Mouse (Mus musculus): ENCODE results near the gene Ggcx. TPM values are rescaled to one million over a fixed set of nuclear protein-coding genes. Genes with fewer than 3 reads are reported as not detected.

Ggcx gene
- total RNA-seq, 2 experiments from 2014 or later = 19.2 to 19.3 TPM

- intact Hi-C loops (cut with DNase I) = no loop called here
Measured at GRCm38 (mm10) chr6:72385258-72385657, 28.9 kb upstream of the Ggcx start.

GRCm38 (mm10) chr6:72386561-72386960 is 27.5 kb upstream of the Ggcx start:
- no peak for DNase-seq (ENCODE audit: low spot score in 2 of 2)
- intact Hi-C loops (cut with DNase I) = no loop called here

More at GRCm38 (mm10) chr6:72385258-72385657, 28.9 kb upstream of the Ggcx start:
- no peak for DNase-seq (ENCODE audit: low spot score in 2 of 2)

- no peak for DNase-seq (ENCODE audit: low spot score in 2 of 2)
- intact Hi-C loops (cut with DNase I) = no loop called here
Measured at GRCm38 (mm10) chr6:72387816-72388215, 26.3 kb upstream of the Ggcx start.

DNA sequence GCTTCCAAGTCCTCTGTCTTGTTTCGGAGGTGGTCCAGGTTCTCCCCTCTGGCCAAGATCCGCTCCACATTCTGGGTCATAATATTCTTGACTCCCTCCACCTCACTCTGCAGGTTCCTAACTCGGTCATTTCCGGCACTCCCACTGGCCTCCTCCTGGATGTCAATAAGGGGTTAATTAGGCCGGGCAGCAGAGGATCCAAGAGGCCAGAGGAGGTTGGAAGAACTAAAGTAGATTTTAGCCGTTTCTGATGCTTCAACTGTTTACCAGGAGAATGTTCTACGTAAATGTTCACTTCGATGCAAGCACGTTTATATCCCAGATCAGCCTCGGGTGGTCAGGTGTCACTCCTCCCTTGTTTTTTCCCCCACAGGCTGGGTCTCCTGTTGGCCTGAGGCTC is 25.8 kb upstream of the Ggcx start:
- intact Hi-C loops (cut with DNase I) = no loop called here
- DNase-seq (ENCODE audit: low spot score in 2 of 2) = no peak

DNA sequence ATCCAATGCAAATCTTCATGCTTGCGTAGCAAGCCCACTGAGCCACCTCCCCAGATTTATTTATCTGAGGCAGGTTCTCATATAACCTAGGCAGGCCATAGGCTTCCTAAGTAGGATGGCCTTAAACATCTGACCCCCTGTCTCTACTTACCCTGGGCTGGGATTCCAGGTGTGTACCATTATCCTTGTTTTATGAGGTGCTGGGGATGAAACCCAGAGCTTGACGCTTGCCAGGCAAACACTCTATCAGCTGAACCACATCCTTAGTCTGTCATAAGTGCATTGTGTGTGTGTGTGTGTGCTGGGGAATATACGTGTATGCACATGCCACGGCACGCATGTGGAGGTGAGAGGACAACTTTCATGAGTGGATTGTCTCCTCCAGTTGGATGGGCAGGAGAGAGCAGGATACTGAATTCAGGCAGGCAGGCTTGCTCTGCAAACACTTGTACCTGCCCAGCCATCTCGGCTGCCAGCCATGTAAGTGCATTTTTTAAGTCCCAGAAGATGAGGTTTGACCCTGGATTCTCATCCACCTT is 25.2 kb upstream of the Ggcx start:
- intact Hi-C loops (cut with DNase I) = no loop called here
- no peak for DNase-seq (ENCODE audit: low spot score in 2 of 2)

DNA sequence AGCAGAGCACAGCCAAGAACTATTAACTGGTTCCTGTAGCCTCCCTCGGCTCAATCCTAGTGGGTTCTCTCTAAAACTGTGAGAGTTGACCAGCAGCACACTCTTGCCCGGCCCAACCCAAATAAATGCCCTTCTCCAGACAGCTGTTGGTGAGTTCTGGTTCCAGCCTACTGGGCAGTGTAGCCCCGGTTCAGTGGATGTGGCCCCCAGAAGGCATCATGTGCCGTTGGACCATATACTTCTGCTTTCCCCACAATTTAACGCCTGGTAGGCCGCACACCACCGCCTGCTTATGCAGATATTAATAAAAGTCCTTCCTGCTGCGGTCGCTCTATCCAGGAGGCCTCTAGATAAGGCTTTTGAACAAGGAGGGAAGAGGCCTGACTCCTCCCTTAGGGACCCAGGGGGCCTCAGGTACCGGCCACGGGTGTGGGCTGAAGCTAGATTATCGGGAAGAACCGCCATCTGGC is 24.6 kb upstream of the Ggcx start:
- intact Hi-C loops (cut with DNase I) = no loop called here
- no peak for DNase-seq (ENCODE audit: low spot score in 2 of 2)

- intact Hi-C loops (cut with DNase I) = no loop called here
- peak in 1 of 2 experiments; percentile 38 for DNase-seq (ENCODE audit: low spot score in 2 of 2)
Measured at GRCm38 (mm10) chr6:72389941-72390771, 24.0 kb upstream of the Ggcx start, which contains the start of gene Vamp8. Vamp8 (minus strand) TSS chr6:72390703.

- DNase-seq (ENCODE audit: low spot score in 2 of 2) = no peak
- intact Hi-C loops (cut with DNase I) = no loop called here
Measured at GRCm38 (mm10) chr6:72390795-72391521, 23.1 kb upstream of the Ggcx start.

- DNase-seq (ENCODE audit: low spot score in 2 of 2) = no peak
- intact Hi-C loops (cut with DNase I) = no loop called here
Measured at GRCm38 (mm10) chr6:72392341-72392740, 21.8 kb upstream of the Ggcx start.

GRCm38 (mm10) chr6:72396837-72397251 is 17.3 kb upstream of the Ggcx start:
- intact Hi-C loops (cut with DNase I) = no loop called here
- DNase-seq (ENCODE audit: low spot score in 2 of 2) = no peak

DNA sequence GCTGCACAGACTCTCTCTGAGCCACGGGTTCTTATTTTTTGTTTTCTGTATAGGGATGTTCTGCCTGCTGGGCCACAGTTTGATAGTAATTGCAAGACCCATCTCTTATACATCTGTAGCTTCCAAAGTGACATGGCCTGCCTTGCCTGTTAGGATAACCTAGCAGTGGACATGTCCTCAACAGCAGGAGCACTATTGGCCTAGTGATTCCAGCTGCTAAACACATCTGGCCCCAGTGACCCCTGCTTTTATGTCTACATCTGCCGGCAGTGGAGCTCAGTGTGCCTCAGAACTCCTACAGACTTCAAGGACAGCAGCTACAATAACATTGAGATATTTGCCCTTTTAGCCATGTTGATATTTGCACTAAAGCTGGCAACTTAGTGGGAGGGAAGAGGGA is 14.1 kb upstream of the Ggcx start:
- intact Hi-C loops (cut with DNase I) = no loop called here
- DNase-seq (ENCODE audit: low spot score in 2 of 2) = no peak

GRCm38 (mm10) chr6:72401875-72402274 is 12.2 kb upstream of the Ggcx start:
- DNase-seq (ENCODE audit: low spot score in 2 of 2) = peak; percentile 59 to 76
- intact Hi-C loops (cut with DNase I) = no loop called here

GRCm38 (mm10) chr6:72405356-72405755 is 8.8 kb upstream of the Ggcx start:
- intact Hi-C loops (cut with DNase I) = no loop called here

GRCm38 (mm10) chr6:72407119-72407518 is 7.0 kb upstream of the Ggcx start:
- peak; percentile 75 to 90 for DNase-seq (ENCODE audit: low spot score in 2 of 2)
- intact Hi-C loops (cut with DNase I) = loop anchor here (2.0 kb wide), 1 partner anchor 42 kb away; no protein-coding TSS in a partner anchor

More at GRCm38 (mm10) chr6:72405356-72405755, 8.8 kb upstream of the Ggcx start:
- no peak for DNase-seq (ENCODE audit: low spot score in 2 of 2)

DNA sequence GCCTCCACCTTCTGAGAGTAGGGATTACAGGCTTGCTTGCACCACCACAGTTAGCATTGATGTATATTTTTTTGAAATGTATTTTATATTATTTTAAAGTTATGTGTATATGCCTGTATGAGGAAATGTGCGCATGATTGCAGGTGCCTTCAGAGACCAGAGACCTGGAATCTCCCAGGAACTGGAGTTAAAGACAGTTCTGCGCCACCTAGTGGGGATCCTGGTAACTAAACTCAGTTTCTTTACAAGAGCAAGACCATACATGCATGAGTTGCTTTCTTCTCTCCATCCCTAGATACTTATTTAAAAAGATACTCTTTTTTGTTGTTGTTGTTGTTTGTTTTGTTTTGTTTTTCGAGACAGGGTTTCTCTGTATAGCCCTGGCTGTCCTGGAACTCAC is 4.5 kb upstream of the Ggcx start:
- peak; percentile 58 to 82 for DNase-seq (ENCODE audit: low spot score in 2 of 2)
- intact Hi-C loops (cut with DNase I) = no loop called here

DNA sequence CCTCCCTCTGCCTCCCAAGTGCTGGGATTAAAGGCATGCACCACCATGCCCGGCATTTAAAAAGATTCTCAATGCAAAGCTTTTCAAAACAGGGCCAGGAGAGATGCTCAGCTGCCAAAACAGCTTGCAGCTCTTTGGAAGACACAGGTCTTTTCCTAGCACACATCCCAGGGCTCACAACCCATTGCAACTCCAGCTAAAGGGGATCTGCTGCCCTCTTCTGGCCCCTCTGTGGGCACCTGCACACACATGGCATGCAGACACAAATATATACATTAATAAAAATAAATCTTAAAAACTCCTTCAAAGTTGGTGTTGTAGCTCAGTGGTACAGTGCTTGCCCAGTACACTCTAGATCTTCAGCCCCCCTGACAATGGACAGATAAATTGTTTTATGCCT is 4.1 kb upstream of the Ggcx start:
- intact Hi-C loops (cut with DNase I) = no loop called here
- no peak for DNase-seq (ENCODE audit: low spot score in 2 of 2)

DNA sequence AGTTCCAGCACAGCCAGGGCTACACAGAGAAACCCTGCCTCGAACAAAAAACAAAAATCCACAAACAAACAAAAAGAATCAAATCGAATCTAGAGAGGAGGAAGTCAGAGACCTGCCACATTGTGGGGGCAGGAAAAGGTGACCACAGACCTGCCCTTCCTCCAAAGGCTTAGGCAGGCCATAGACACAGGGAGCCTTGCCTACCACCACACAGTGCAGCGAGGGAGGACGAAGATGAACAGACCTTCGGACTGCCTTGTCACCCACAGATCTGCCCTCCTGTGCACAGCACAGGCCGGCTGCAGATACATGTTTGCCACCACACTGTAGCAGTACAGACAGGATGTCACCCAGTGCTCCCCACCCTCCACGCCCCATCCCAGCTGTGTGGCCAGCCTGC is 3.6 kb upstream of the Ggcx start:
- intact Hi-C loops (cut with DNase I) = no loop called here
- DNase-seq (ENCODE audit: low spot score in 2 of 2) = no peak

DNA sequence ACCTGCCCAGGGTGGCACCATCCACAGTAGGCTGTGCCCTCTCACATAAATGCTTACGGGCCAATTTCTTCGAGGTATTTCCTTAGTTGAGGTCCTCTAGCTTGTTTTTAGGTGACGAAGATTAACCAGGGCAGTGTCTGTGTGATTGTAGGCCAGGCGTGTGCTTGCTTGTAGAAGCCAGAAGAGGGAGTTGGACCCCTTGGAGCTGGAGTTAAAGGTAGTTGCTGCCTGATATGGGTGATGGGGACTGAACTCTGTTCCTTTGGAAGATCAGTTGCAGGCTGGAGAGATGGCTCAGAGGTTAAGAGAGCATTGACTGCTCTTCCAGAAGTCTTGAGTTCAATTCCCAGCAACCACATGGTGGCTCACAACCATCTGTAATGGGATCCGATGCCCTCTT is 1.1 kb downstream of the Ggcx start:
- no peak for DNase-seq (ENCODE audit: low spot score in 2 of 2)
- intact Hi-C loops (cut with DNase I) = no loop called here

- intact Hi-C loops (cut with DNase I) = no loop called here
- no peak for DNase-seq (ENCODE audit: low spot score in 2 of 2)
Measured at GRCm38 (mm10) chr6:72415964-72416772, 2.1 kb downstream of the Ggcx start.

DNA sequence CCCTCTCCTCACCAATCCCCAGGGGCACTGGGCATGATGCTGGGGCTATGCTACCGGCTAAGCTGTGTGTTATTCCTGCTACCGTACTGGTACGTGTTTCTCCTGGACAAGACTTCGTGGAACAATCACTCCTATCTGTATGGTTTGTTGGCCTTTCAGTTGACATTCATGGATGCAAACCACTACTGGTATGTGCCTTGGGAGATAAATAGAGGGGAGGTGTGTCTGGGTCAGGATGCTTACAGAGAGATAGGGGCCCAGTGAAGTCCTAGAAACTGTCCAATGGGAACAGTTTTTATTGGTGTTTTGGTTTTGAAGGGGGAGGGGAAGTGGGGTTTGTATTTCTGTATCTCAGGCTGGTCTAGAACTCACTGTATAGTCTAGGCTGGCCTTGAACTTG is 4.2 kb downstream of the Ggcx start:
- intact Hi-C loops (cut with DNase I) = no loop called here

More for the DNA sequence above, 4.2 kb downstream of the Ggcx start:
- no peak for DNase-seq (ENCODE audit: low spot score in 2 of 2)
